Mouse (Mus musculus): ENCODE data around the gene Ccs. TPM values are rescaled to one million over a fixed set of nuclear protein-coding genes. Genes with fewer than 3 reads are reported as not detected.

Gene Ccs
- polyA plus RNA-seq, 2 experiments = 63.2 to 65.9 TPM

- ATAC-seq (ENCODE audit: low FRiP score, low read depth) (no peak), DNase-seq (ENCODE audit: low spot score) (no peak)
- Histone ChIP-seq H3K4me2 (replicated peaks; ENCODE audit: low read depth, low read length, severe bottlenecking) (peak overlapping the region; percentile 96; the same call in 1 of the 2 replicates), H3K9ac (ENCODE audit: low read depth, low read length, severe bottlenecking) (no peak overlapping the region), H3K4me1 (ENCODE audit: control insufficient read depth, insufficient read depth, low read length) (peaks cover 4% of the 10 kb centered on the region; the same call in 1 of the 2 replicates), H3K9me3 (ENCODE audit: control insufficient read depth, low read length) (no peaks in the 10 kb centered on the region), H3K4me3 (replicated peaks; ENCODE audit: low read length) (0 out of 2 replicates have a peak overlapping the region, but pooled peaks have one; percentile 61), H3K27me3 (ENCODE audit: control insufficient read depth, insufficient read depth, low read length) (no peaks in the 10 kb centered on the region), H3K27ac (replicated peaks; ENCODE audit: low read depth, low read length) (no peak overlapping the region), H3K36me3 (ENCODE audit: control insufficient read depth, insufficient read depth, low read length) (0 out of 2 replicates have a peak, but pooled peaks cover 2% of the 10 kb centered on the region)
- WGBS = 84% methylated on average over 4 of the region's 4 CpGs
- TF ChIP-seq POLR2A (IDR thresholded peaks at IDR 0.05; ENCODE audit: borderline replicate concordance, extremely low read depth, insufficient read depth, insufficient read length) = no peak
These were observed 16.8 kb upstream of the Ccs start for GRCm38 (mm10) chr19:4855951-4856350.

- Histone ChIP-seq H3K4me3 (replicated peaks; ENCODE audit: low read length) (peak overlapping the region; percentile 61), H3K27ac (replicated peaks; ENCODE audit: low read depth, low read length) (no peak overlapping the region)
- WGBS = 2% methylated on average over 14 of the region's 14 CpGs
These were observed 16.3 kb upstream of the Ccs start for GRCm38 (mm10) chr19:4855470-4855820.

GRCm38 (mm10) chr19:4854552-4855469 lies 15.7 kb upstream of the Ccs start, which contains the start of gene Ctsf:
Ctsf (plus strand) TSS chr19:4855130.
- Histone ChIP-seq H3K27me3 (ENCODE audit: control insufficient read depth, insufficient read depth, low read length) (no peaks in the 10 kb centered on the region), H3K4me1 (ENCODE audit: control insufficient read depth, insufficient read depth, low read length) (peaks cover 4% of the 10 kb centered on the region; the same call in 1 of the 2 replicates), H3K27ac (replicated peaks; ENCODE audit: low read depth, low read length) (no peak within 1 kb of the TSS), H3K36me3 (ENCODE audit: control insufficient read depth, insufficient read depth, low read length) (no peaks in the 10 kb centered on the region), H3K4me3 (replicated peaks; ENCODE audit: low read length) (peak within 1 kb of the TSS; percentile 61), H3K4me2 (replicated peaks; ENCODE audit: low read depth, low read length, severe bottlenecking) (peak within 1 kb of the TSS; percentile 96), H3K9me3 (ENCODE audit: control insufficient read depth, low read length) (no peaks in the 10 kb centered on the region), H3K9ac (ENCODE audit: low read depth, low read length, severe bottlenecking) (peak within 1 kb of the TSS; percentile 68)
- no peak for TF ChIP-seq POLR2A (IDR thresholded peaks at IDR 0.05; ENCODE audit: borderline replicate concordance, extremely low read depth, insufficient read depth, insufficient read length)
- DNase-seq (ENCODE audit: low spot score) (peak; percentile 80), ATAC-seq (ENCODE audit: low FRiP score, low read depth) (peak; percentile 91)
- WGBS = 5% methylated on average over 45 of the region's 45 CpGs

More at GRCm38 (mm10) chr19:4855470-4855820, 16.3 kb upstream of the Ccs start:
- ATAC-seq (ENCODE audit: low FRiP score, low read depth) (no peak), DNase-seq (ENCODE audit: low spot score) (no peak)
- H3K4me1 ChIP-seq (ENCODE audit: control insufficient read depth, insufficient read depth, low read length) = peaks cover 4% of the 10 kb centered on the region; the same call in 1 of the 2 replicates
- peak overlapping the region; percentile 96 for H3K4me2 ChIP-seq (replicated peaks; ENCODE audit: low read depth, low read length, severe bottlenecking)
- H3K27me3 ChIP-seq (ENCODE audit: control insufficient read depth, insufficient read depth, low read length) = no peaks in the 10 kb centered on the region
- 0 out of 2 replicates have a peak, but pooled peaks cover 2% of the 10 kb centered on the region for H3K36me3 ChIP-seq (ENCODE audit: control insufficient read depth, insufficient read depth, low read length)
- peak overlapping the region; percentile 68 for H3K9ac ChIP-seq (ENCODE audit: low read depth, low read length, severe bottlenecking)
- H3K9me3 ChIP-seq (ENCODE audit: control insufficient read depth, low read length) = no peaks in the 10 kb centered on the region
- no peak for TF ChIP-seq POLR2A (IDR thresholded peaks at IDR 0.05; ENCODE audit: borderline replicate concordance, extremely low read depth, insufficient read depth, insufficient read length)

- DNase-seq (ENCODE audit: low spot score) (no peak), ATAC-seq (ENCODE audit: low FRiP score, low read depth) (no peak)
- Histone ChIP-seq H3K27ac (replicated peaks; ENCODE audit: low read depth, low read length) (no peak overlapping the region), H3K4me2 (replicated peaks; ENCODE audit: low read depth, low read length, severe bottlenecking) (no peak overlapping the region), H3K4me1 (ENCODE audit: control insufficient read depth, insufficient read depth, low read length) (peaks cover under 1% of the 10 kb centered on the region; the same call in 1 of the 2 replicates), H3K9me3 (ENCODE audit: control insufficient read depth, low read length) (no peaks in the 10 kb centered on the region), H3K36me3 (ENCODE audit: control insufficient read depth, insufficient read depth, low read length) (no peaks in the 10 kb centered on the region), H3K27me3 (ENCODE audit: control insufficient read depth, insufficient read depth, low read length) (no peaks in the 10 kb centered on the region), H3K9ac (ENCODE audit: low read depth, low read length, severe bottlenecking) (no peak overlapping the region), H3K4me3 (replicated peaks; ENCODE audit: low read length) (no peak overlapping the region)
- 52% methylated on average over 5 of the region's 5 CpGs for WGBS
- TF ChIP-seq POLR2A (IDR thresholded peaks at IDR 0.05; ENCODE audit: borderline replicate concordance, extremely low read depth, insufficient read depth, insufficient read length) = no peak
These were observed 11.1 kb upstream of the Ccs start for GRCm38 (mm10) chr19:4850281-4850680.

- no peak overlapping the region for H3K9ac ChIP-seq (ENCODE audit: low read depth, low read length, severe bottlenecking)
- H3K4me3 ChIP-seq (replicated peaks; ENCODE audit: low read length) = no peak overlapping the region
- no peak for TF ChIP-seq POLR2A (IDR thresholded peaks at IDR 0.05; ENCODE audit: borderline replicate concordance, extremely low read depth, insufficient read depth, insufficient read length)
- no peaks in the 10 kb centered on the region for H3K27me3 ChIP-seq (ENCODE audit: control insufficient read depth, insufficient read depth, low read length)
- H3K4me2 ChIP-seq (replicated peaks; ENCODE audit: low read depth, low read length, severe bottlenecking) = no peak overlapping the region
- H3K9me3 ChIP-seq (ENCODE audit: control insufficient read depth, low read length) = no peaks in the 10 kb centered on the region
- ATAC-seq (ENCODE audit: low FRiP score, low read depth) (no peak), DNase-seq (ENCODE audit: low spot score) (no peak)
- WGBS = 39% methylated on average over 4 of the region's 4 CpGs
- no peak overlapping the region for H3K27ac ChIP-seq (replicated peaks; ENCODE audit: low read depth, low read length)
- no peaks in the 10 kb centered on the region for H3K4me1 ChIP-seq (ENCODE audit: control insufficient read depth, insufficient read depth, low read length)
- no peaks in the 10 kb centered on the region for H3K36me3 ChIP-seq (ENCODE audit: control insufficient read depth, insufficient read depth, low read length)
These were observed 10.7 kb upstream of the Ccs start for GRCm38 (mm10) chr19:4849800-4850199.

Measured in limb, embryonic 14.5 days (tissue).